Comparison of ENCODE assay signal across 8 mouse cellular contexts in genomic region chr13:74208317-74208985, GRCm38 (mm10). TPM values are rescaled to one million over a fixed set of nuclear protein-coding genes. Genes with fewer than 3 reads are reported as not detected.
DNase-seq lines count a peak whose midpoint lies in the region; ATAC-seq lines count a peak whose summit lies in the region.

Exoc3 (minus strand) TSS chr13:74208732.

- no peaks in the 10 kb centered on the region for H3K27me3 ChIP-seq in hindbrain, embryonic 15.5 days

- H3K4me1 ChIP-seq in hindbrain, embryonic 15.5 days (replicated peaks) = peaks cover 35% of the 10 kb centered on the region

- H3K9ac ChIP-seq in hindbrain, embryonic 15.5 days = peak within 1 kb of the TSS; percentile 94

- WGBS in hindbrain, embryonic 15.5 days = under 1% methylated on average over 39 of the region's 39 CpGs

- ATAC-seq in hindbrain, embryonic 15.5 days (ENCODE audit: low FRiP score, low read depth) = peak; percentile 99

- no peaks in the 10 kb centered on the region for H3K9me3 ChIP-seq in hindbrain, embryonic 15.5 days

- peak within 1 kb of the TSS; percentile 81 for H3K4me2 ChIP-seq in hindbrain, embryonic 15.5 days

- H3K36me3 ChIP-seq in hindbrain, embryonic 15.5 days = peaks cover 21% of the 10 kb centered on the region

- peak; percentile 88 for DNase-seq in T-cell, adult 2 months (ENCODE audit: low spot score)
- DNase-seq in cerebellum, postnatal 36 days = peak; percentile 90 to 91
- peak; percentile 89 to 92 for DNase-seq in frontal cortex, postnatal 36 days (ENCODE audit: low spot score in 2 of 2)
- peak; percentile 82 for DNase-seq in left cerebral cortex, adult 11 months (ENCODE audit: low spot score)
- DNase-seq in lung, postnatal 4 days = peak; percentile 93 to 95
- DNase-seq in retina, postnatal 7 days (ENCODE audit: low read depth, low spot score) = peak; percentile 84
- peak; percentile 86 for DNase-seq in urinary bladder, adult 2 months (ENCODE audit: low spot score)

- H3K27ac ChIP-seq in hindbrain, embryonic 15.5 days (replicated peaks) = peak within 1 kb of the TSS; percentile 95

- peak within 1 kb of the TSS; percentile 95 for H3K4me3 ChIP-seq in hindbrain, embryonic 15.5 days

RNA-seq across cellular contexts. Expression of gene Exoc3, which starts in this region (rescaled TPM):
- polyA plus RNA-seq in hindbrain, embryonic 15.5 days (2015; fragmentation: Nextera tagmentation; extraction: Ambion mirVana) = 117 TPM in 2 replicates
- polyA plus RNA-seq in urinary bladder, adult 2 months (2012; rRNA removed) = 37.3 and 37.5 TPM in 2 replicates

Comparison
In these comparisons a context has a peak if more than half of its experiments do, and no peak if none do; other contexts are left out.
1. Peak in every context shown above with its lines: DNase-seq, ATAC-seq, H3K4me3 ChIP-seq and H3K27ac ChIP-seq.